32 mouse cellular contexts compared by ENCODE assay signal in genomic region chr8:8921446-8921845, GRCm38 (mm10).
DNase-seq lines count a peak whose midpoint lies in the region; ATAC-seq and TF ChIP-seq lines count a peak whose summit lies in the region.
"Had no signal": no experiment of that assay in that cellular context is flagged by ENCODE, and none has a peak within 500 bp of the region (broad histone marks: within the 10 kb centered on the region; RNA-seq: fewer than 3 reads in every experiment).

No protein-coding gene starts in this region.

- no peak for TF ChIP-seq CTCF in kidney, adult 2 months (conservative IDR thresholded peaks at IDR 0.05; ENCODE audit: insufficient read depth, insufficient read length, low read depth, low read length)
- TF ChIP-seq CTCF in Patski (IDR thresholded peaks at IDR 0.05): no peak
- no peak for TF ChIP-seq CTCF in heart, postnatal 0 days (IDR thresholded peaks at IDR 0.05; ENCODE audit: low read depth)

- in situ Hi-C loops in Patski (cut with MboI; ENCODE audit: low pct_unique_long_range_greater_than_20kb): no loop called here

- TF ChIP-seq EP300 in heart, postnatal 0 days (IDR thresholded peaks at IDR 0.05; ENCODE audit: low read depth): no peak

- H3K4me1 ChIP-seq in heart, embryonic 11.5 days (ENCODE audit: control insufficient read depth, insufficient read depth, low read length): no peaks in the 10 kb centered on the region; the same call in 1 of the 2 replicates
- no peaks in the 10 kb centered on the region for H3K4me1 ChIP-seq in kidney, adult 2 months (ENCODE audit: control insufficient read depth, insufficient read depth, low read length)
- peaks cover 15% of the 10 kb centered on the region for H3K4me1 ChIP-seq in heart, postnatal 0 days (ENCODE audit: control insufficient read depth, insufficient read depth)
- H3K4me1 ChIP-seq: forebrain, embryonic 15.5 days; limb, embryonic 15.5 days; liver, embryonic 13.5 days; megakaryocyte, embryonic 14.5 days had no signal

- no peaks in the 10 kb centered on the region for H3K27me3 ChIP-seq in heart, embryonic 11.5 days (ENCODE audit: control insufficient read depth, insufficient read depth, low read length)
- no peaks in the 10 kb centered on the region for H3K27me3 ChIP-seq in kidney, adult 2 months (replicated peaks; ENCODE audit: control insufficient read depth, insufficient read depth, low read length)
- H3K27me3 ChIP-seq in Patski: no peaks in the 10 kb centered on the region
- H3K27me3 ChIP-seq in heart, postnatal 0 days (ENCODE audit: control insufficient read depth, insufficient read depth, low read length): no peaks in the 10 kb centered on the region
- H3K27me3 ChIP-seq: embryonic facial prominence, embryonic 15.5 days; forebrain, embryonic 15.5 days; limb, embryonic 15.5 days; liver, embryonic 13.5 days; megakaryocyte, embryonic 14.5 days; midbrain, embryonic 13.5 days had no signal

- WGBS in heart, embryonic 11.5 days (ENCODE audit: insufficient replicate concordance): 62% methylated on average over 2 of the region's 2 CpGs
- 35% methylated on average over 2 of the region's 2 CpGs for WGBS in kidney, adult 2 months
- 31% methylated on average over 2 of the region's 2 CpGs for WGBS in heart, postnatal 0 days

- no peak overlapping the region for H3K4me3 ChIP-seq in heart, embryonic 11.5 days (ENCODE audit: low read depth, low read length)
- no peak overlapping the region for H3K4me3 ChIP-seq in kidney, adult 2 months (ENCODE audit: insufficient read depth, low read depth, low read length)
- no peak overlapping the region for H3K4me3 ChIP-seq in heart, postnatal 0 days (ENCODE audit: low read depth, low read length)
- H3K4me3 ChIP-seq: embryonic facial prominence, embryonic 10.5 days; embryonic facial prominence, embryonic 15.5 days; forebrain, embryonic 15.5 days; limb, embryonic 10.5 days; limb, embryonic 15.5 days; liver, embryonic 13.5 days; megakaryocyte, embryonic 14.5 days; midbrain, embryonic 13.5 days had no signal

- no peak overlapping the region for H3K9ac ChIP-seq in heart, embryonic 11.5 days (ENCODE audit: low read depth, low read length)
- H3K9ac ChIP-seq in heart, postnatal 0 days (replicated peaks; ENCODE audit: low read depth, low read length): no peak overlapping the region
- H3K9ac ChIP-seq: embryonic facial prominence, embryonic 15.5 days; forebrain, embryonic 15.5 days; hindbrain, embryonic 14.5 days; limb, embryonic 15.5 days; liver, embryonic 13.5 days; midbrain, embryonic 13.5 days had no signal

- CTCF ChIA-PET in Patski (lab: Charles Lee): interaction anchor here (0.7 kb wide), 1 partner anchor 21 kb away, joined by 4 read pairs; no protein-coding TSS in a partner anchor

- intact Hi-C loops in left cerebral cortex, postnatal 25 days (cut with DNase I): no loop called here

- H3K4me2 ChIP-seq in heart, embryonic 11.5 days: no peak overlapping the region
- H3K4me2 ChIP-seq in heart, postnatal 0 days (ENCODE audit: low read depth, low read length): no peak overlapping the region
- H3K4me2 ChIP-seq: embryonic facial prominence, embryonic 15.5 days; forebrain, embryonic 15.5 days; hindbrain, embryonic 14.5 days; limb, embryonic 15.5 days; liver, embryonic 13.5 days; midbrain, embryonic 13.5 days had no signal

- no peaks in the 10 kb centered on the region for H3K36me3 ChIP-seq in heart, embryonic 11.5 days (ENCODE audit: control insufficient read depth, insufficient read depth, low read length)
- H3K36me3 ChIP-seq in kidney, adult 2 months (ENCODE audit: control insufficient read depth, insufficient read depth, low read length): no peaks in the 10 kb centered on the region
- no peaks in the 10 kb centered on the region for H3K36me3 ChIP-seq in heart, postnatal 0 days (replicated peaks; ENCODE audit: control insufficient read depth, insufficient read depth, low read length)
- H3K36me3 ChIP-seq: embryonic facial prominence, embryonic 10.5 days; embryonic facial prominence, embryonic 15.5 days; forebrain, embryonic 15.5 days; limb, embryonic 10.5 days; limb, embryonic 15.5 days; liver, embryonic 13.5 days; midbrain, embryonic 13.5 days had no signal

- no peak for TF ChIP-seq POLR2A in kidney, adult 2 months (IDR thresholded peaks at IDR 0.05; ENCODE audit: low read depth, low read length)

- peak; percentile 36 to 43 for DNase-seq in heart, adult 18-20 months
- DNase-seq in kidney, adult 2 months: peak; percentile 15
- DNase-seq in kidney, postnatal 36 days: no peak
- peak; percentile 61 for DNase-seq in Patski (ENCODE audit: low read depth, low spot score)
- DNase-seq in heart, postnatal 0 days (ENCODE audit: low spot score): peak; percentile 63
- no peak for DNase-seq in right cerebral cortex, postnatal 36 days (ENCODE audit: low spot score in 2 of 2)
- no peak for DNase-seq in left cerebral cortex, postnatal 25 days (ENCODE audit: low spot score in 2 of 2)
- DNase-seq: adrenal gland, adult 2 months; adrenal gland, postnatal 36 days; cerebellum, adult 2 months; cerebellum, postnatal 14 days; kidney, adult 11 months; layer of hippocampus, postnatal 36 days; liver, embryonic 13.5 days; lung, adult 18-20 months; lung, postnatal 4 days; right cerebral cortex, adult 18-20 months; right cerebral cortex, postnatal 4 days; thymus, adult 2 months had no signal

- no peak for ATAC-seq in heart, embryonic 11.5 days (replicated peaks; ENCODE audit: insufficient number of reproducible peaks, low FRiP score, low TSS enrichment)
- peak; percentile 83 for ATAC-seq in Patski
- peak; percentile 76 for ATAC-seq in heart, postnatal 0 days (ENCODE audit: insufficient read depth, low read depth)
- ATAC-seq: activated CD4-positive, CD25-positive, alpha-beta regulatory T cell, adult 4 months; CD4-positive, CD25-positive, alpha-beta regulatory T cell, adult 4 months; forebrain, embryonic 15.5 days; inflammation-experienced regulatory T-cells, adult 6 months; lung, postnatal 0 days; midbrain, embryonic 13.5 days had no signal

- H3K9me3 ChIP-seq in heart, embryonic 11.5 days (replicated peaks; ENCODE audit: control insufficient read depth, low read length): no peaks in the 10 kb centered on the region
- H3K9me3 ChIP-seq in heart, postnatal 0 days (replicated peaks; ENCODE audit: control insufficient read depth, low read length): no peaks in the 10 kb centered on the region
- H3K9me3 ChIP-seq: embryonic facial prominence, embryonic 10.5 days; embryonic facial prominence, embryonic 15.5 days; forebrain, embryonic 15.5 days; limb, embryonic 10.5 days; limb, embryonic 15.5 days; liver, embryonic 13.5 days; midbrain, embryonic 13.5 days had no signal

- POLR2A ChIA-PET in Patski (lab: Charles Lee): no interaction called here

- no peak overlapping the region for H3K27ac ChIP-seq in heart, embryonic 11.5 days (ENCODE audit: low read depth, low read length)
- no peak overlapping the region for H3K27ac ChIP-seq in kidney, adult 2 months (ENCODE audit: insufficient read depth, low read depth, low read length)
- 0 out of 2 replicates have a peak overlapping the region, but pooled peaks have one; percentile 16 for H3K27ac ChIP-seq in heart, postnatal 0 days (ENCODE audit: low read depth)
- H3K27ac ChIP-seq: embryonic facial prominence, embryonic 10.5 days; embryonic facial prominence, embryonic 15.5 days; forebrain, embryonic 15.5 days; hindbrain, embryonic 14.5 days; limb, embryonic 10.5 days; limb, embryonic 15.5 days; liver, embryonic 13.5 days; midbrain, embryonic 13.5 days had no signal

Comparison
In these comparisons a context has a peak if more than half of its experiments do, and no peak if none do; other contexts are left out.
1. DNase-seq: peak in heart, adult 18-20 months (2 of 2), kidney, adult 2 months (single experiment), Patski (single experiment) and heart, postnatal 0 days (single experiment); none in kidney, postnatal 36 days (0 of 2), right cerebral cortex, postnatal 36 days (0 of 2) and left cerebral cortex, postnatal 25 days (0 of 2).